Mouse (Mus musculus): ENCODE measurements around the gene Tspyl4.

GRCm38 (mm10) chr10:34249594-34249993 lies 47.6 kb upstream of the Tspyl4 start:
- TF ChIP-seq POLR2A (IDR thresholded peaks at IDR 0.05; ENCODE audit: low read depth, low read length), result no peak
- TF ChIP-seq CTCF (IDR thresholded peaks at IDR 0.05; ENCODE audit: borderline replicate concordance, insufficient read depth, low read length), result no peak

Measured in embryonic fibroblast, embryonic 13.5 days (primary cell).